Mouse (Mus musculus) bone marrow macrophage, adult 2 months (primary cell): ENCODE measurements around the gene Syne3.

Source experiments
- CTCF ChIP-seq: IDR thresholded peaks from 2 replicates; pipeline ENCODE4 v1.5.1; 2012; ENCODE audit warnings: low read depth, mild to moderate bottlenecking, low read length, moderate library complexity
- POLR2A ChIP-seq: IDR thresholded peaks from 2 replicates; pipeline ENCODE4 v1.6.1; 2012; ENCODE audit warnings: mild to moderate bottlenecking, low read depth, low read length, borderline replicate concordance

GRCm38 (mm10) chr12:104912990-104913389 is 96.6 kb downstream of the Syne3 start:
- TF ChIP-seq CTCF: no peak
- no peak for TF ChIP-seq POLR2A
